Mouse (Mus musculus): Measurements from ENCODE around the gene Pik3r3. TPM values are rescaled to one million over a fixed set of nuclear protein-coding genes. Genes with fewer than 3 reads are reported as not detected.

The Pik3r3 gene
- polyA plus RNA-seq, 1 experiment: 32.6 TPM

Other genes with a start within 250 kb of the Pik3r3 start
- 36.0 and 47.0 TPM in 2 replicates for gene Faah, start 203.7 kb upstream of the Pik3r3 start, polyA plus RNA-seq (2012; rRNA removed)
- 9.7 and 10.5 TPM in 2 replicates for gene Nsun4, start 167.7 kb upstream of the Pik3r3 start, polyA plus RNA-seq (2012; rRNA removed)
- 166 and 185 TPM in 2 replicates for gene Uqcrh, start 146.5 kb upstream of the Pik3r3 start, polyA plus RNA-seq (2012; rRNA removed)
- gene Lrrc41, start 146.3 kb upstream of the Pik3r3 start, polyA plus RNA-seq (2012; rRNA removed): 71.5 and 83.8 TPM in 2 replicates
- 0.74 and 0.82 TPM in 2 replicates for gene Rad54l, start 97.9 kb upstream of the Pik3r3 start, polyA plus RNA-seq (2012; rRNA removed)
- gene Pomgnt1, start 97.8 kb upstream of the Pik3r3 start, polyA plus RNA-seq (2012; rRNA removed): 55.1 and 56.5 TPM in 2 replicates
- 3.0 and 4.2 TPM in 2 replicates for gene Lurap1, start 70.3 kb upstream of the Pik3r3 start, polyA plus RNA-seq (2012; rRNA removed)
- 24.4 and 52.5 TPM in 2 replicates for gene Tspan1, start 54.0 kb upstream of the Pik3r3 start, polyA plus RNA-seq (2012; rRNA removed)
- 5.0 and 5.6 TPM in 2 replicates for gene 1700042G07Rik, start 48.2 kb upstream of the Pik3r3 start, polyA plus RNA-seq (2012; rRNA removed)
- not detected in 2 replicates for gene Gm49337, start 48.2 kb upstream of the Pik3r3 start, polyA plus RNA-seq (2012; rRNA removed)
- gene Mast2, start 242.6 kb downstream of the Pik3r3 start, polyA plus RNA-seq (2012; rRNA removed): 42.0 and 43.6 TPM in 2 replicates